Mouse (Mus musculus) forebrain, embryonic 11.5 days (tissue): ENCODE results near the gene Nlgn1. TPM values are rescaled to one million over a fixed set of nuclear protein-coding genes. Genes with fewer than 3 reads are reported as not detected.

Experiments used
- ATAC-seq: fragments of 200-750 bp; cut with Nextera tagmentation; replicated peaks from 2 replicates; pipeline ENCODE4 v1.8.0; 2017; ENCODE audit warnings: moderate TSS enrichment; ENCODE audit not compliant: low FRiP score
- DNase-seq: peaks from one replicate; pipeline ENCODE4 v3.0.0-alpha.2; 2017; ENCODE audit warnings: low spot score
- H3K27ac ChIP-seq: fragments of 300-500 bp; sonication (generic); 2 replicates; pipeline ENCODE4 v1.5.1; 2014; ENCODE audit warnings: low read depth, low read length
- H3K27me3 ChIP-seq: fragments of 300-500 bp; sonication (generic); 2 replicates; pipeline ENCODE4 v1.6.1; 2014; ENCODE audit warnings: mild to moderate bottlenecking, low read length, mixed read lengths; ENCODE audit not compliant: control insufficient read depth, insufficient read depth
- H3K36me3 ChIP-seq: fragments of 300-500 bp; sonication (generic); 2 replicates; pipeline ENCODE4 v1.6.1; 2014; ENCODE audit warnings: mild to moderate bottlenecking, low read length, moderate library complexity, mixed read lengths; ENCODE audit not compliant: control insufficient read depth, insufficient read depth
- H3K4me1 ChIP-seq: fragments of 300-500 bp; sonication (generic); replicated peaks from 2 replicates; pipeline ENCODE4 v1.6.1; 2014; ENCODE audit warnings: low read length, mixed read lengths; ENCODE audit not compliant: control insufficient read depth, insufficient read depth
- H3K4me2 ChIP-seq: fragments of 300-500 bp; sonication (generic); 2 replicates; pipeline ENCODE4 v1.6.1; 2014; ENCODE audit warnings: low read depth, mild to moderate bottlenecking, low read length, moderate library complexity, mixed read lengths; ENCODE audit not compliant: severe bottlenecking
- H3K4me3 ChIP-seq: fragments of 300-500 bp; sonication (generic); 2 replicates; pipeline ENCODE4 v1.5.1; 2014; ENCODE audit warnings: low read depth, low read length
- H3K9ac ChIP-seq: fragments of 300-500 bp; sonication (generic); 2 replicates; pipeline ENCODE4 v1.6.1; 2014; ENCODE audit warnings: low read length
- H3K9me3 ChIP-seq: fragments of 300-500 bp; sonication (generic); 2 replicates; pipeline ENCODE4 v1.6.1; 2016; ENCODE audit warnings: low read length, mixed read lengths; ENCODE audit not compliant: control insufficient read depth
- WGBS: fragments of 180-500 bp; shearing (Covaris S2); extraction: QIAGEN DNeasy Blood & Tissue Kit; methylation state at CpG from one replicate; pipeline ENCODE4 v1.1.7; 2014; 5-methylcytosine and 5-hydroxymethylcytosine counted together
- polyA plus RNA-seq: library from polyadenylated mRNA; unstranded; fragments of >200 nt; fragmentation: Nextera tagmentation; extraction: Ambion mirVana; gene quantifications from 2 replicates; pipeline ENCODE4 v1.2.1, GENCODE M21; 2014

The Nlgn1 gene
- polyA plus RNA-seq, 1 experiment from 2014 or later, result 4.0 TPM

DNA sequence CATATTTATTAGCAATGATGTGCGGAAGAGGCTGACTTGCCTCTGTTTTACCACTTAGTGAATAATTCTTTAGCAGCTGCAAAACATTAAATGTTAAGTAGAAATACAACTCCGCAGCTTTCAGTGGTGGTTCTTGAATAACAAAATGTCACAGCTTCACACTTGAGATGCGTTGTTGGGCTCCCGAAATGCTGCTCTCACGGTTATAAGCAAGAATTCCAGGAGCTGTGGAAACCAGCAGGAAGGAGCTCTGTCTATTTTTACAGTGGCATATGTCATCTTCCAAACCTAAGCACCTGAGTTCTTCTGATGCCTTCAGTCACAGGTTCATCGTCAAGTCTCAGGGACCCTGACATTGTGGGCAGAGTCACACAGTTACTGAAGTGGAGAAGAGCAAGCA lies 556.8 kb downstream of the Nlgn1 start:
- no peak for ATAC-seq
- no peaks in the 10 kb centered on the region for H3K9me3 ChIP-seq
- H3K4me1 ChIP-seq, result peaks cover 2% of the 10 kb centered on the region; the same call in 1 of the 2 replicates
- no peak overlapping the region for H3K27ac ChIP-seq
- H3K36me3 ChIP-seq, result no peaks in the 10 kb centered on the region
- no peak overlapping the region for H3K4me2 ChIP-seq
- H3K9ac ChIP-seq, result no peak overlapping the region
- H3K27me3 ChIP-seq, result no peaks in the 10 kb centered on the region
- 85% methylated on average over 6 of the region's 6 CpGs for WGBS
- no peak overlapping the region for H3K4me3 ChIP-seq
- DNase-seq, result no peak

DNA sequence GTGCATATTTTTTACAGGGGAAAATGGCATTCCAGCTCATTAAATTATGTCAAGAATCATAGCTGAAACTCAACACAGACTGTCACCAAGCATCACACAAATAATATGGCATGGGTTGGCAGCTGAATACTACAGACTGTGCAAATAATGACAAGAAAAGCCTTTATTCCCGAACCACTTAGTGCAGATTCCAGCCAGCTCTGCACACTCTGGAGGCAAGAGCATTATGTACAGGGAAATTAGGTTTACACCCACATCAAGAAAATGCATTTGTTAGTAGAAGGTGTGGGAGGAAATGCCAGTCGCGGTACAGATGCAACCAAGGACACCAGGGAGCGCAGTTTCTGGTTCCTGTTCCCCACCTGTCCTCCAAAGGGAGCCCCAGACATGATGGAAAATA lies 558.4 kb downstream of the Nlgn1 start:
- DNase-seq (peak; percentile 52), ATAC-seq (peak; percentile 84)
- no peak overlapping the region for H3K4me2 ChIP-seq
- no peaks in the 10 kb centered on the region for H3K27me3 ChIP-seq
- no peak overlapping the region for H3K9ac ChIP-seq
- peaks cover 2% of the 10 kb centered on the region; the same call in 1 of the 2 replicates for H3K4me1 ChIP-seq
- 39% methylated on average over 4 of the region's 4 CpGs for WGBS
- H3K9me3 ChIP-seq, result no peaks in the 10 kb centered on the region
- H3K27ac ChIP-seq, result peak overlapping the region; percentile 13; the same call in 1 of the 2 replicates
- H3K36me3 ChIP-seq, result no peaks in the 10 kb centered on the region
- no peak overlapping the region for H3K4me3 ChIP-seq

- Histone ChIP-seq H3K27ac (no peak overlapping the region), H3K4me3 (no peak overlapping the region)
- DNase-seq, result no peak
These were observed 558.8 kb downstream of the Nlgn1 start for GRCm38 (mm10) chr3:25773467-25773866.

GRCm38 (mm10) chr3:25763689-25764088 lies 568.6 kb downstream of the Nlgn1 start:
- Histone ChIP-seq H3K4me3 (no peak overlapping the region), H3K27me3 (no peaks in the 10 kb centered on the region), H3K4me2 (no peak overlapping the region), H3K9ac (no peak overlapping the region), H3K27ac (no peak overlapping the region), H3K9me3 (no peaks in the 10 kb centered on the region), H3K36me3 (no peaks in the 10 kb centered on the region), H3K4me1 (no peaks in the 10 kb centered on the region)
- 84% methylated on average over 4 of the region's 4 CpGs for WGBS
- DNase-seq, result no peak
- ATAC-seq, result no peak

More at GRCm38 (mm10) chr3:25773467-25773866, 558.8 kb downstream of the Nlgn1 start:
- H3K9ac ChIP-seq, result no peak overlapping the region
- peaks cover 2% of the 10 kb centered on the region; the same call in 1 of the 2 replicates for H3K4me1 ChIP-seq
- H3K36me3 ChIP-seq, result no peaks in the 10 kb centered on the region
- H3K4me2 ChIP-seq, result no peak overlapping the region
- peak; percentile 85 for ATAC-seq
- no peaks in the 10 kb centered on the region for H3K9me3 ChIP-seq
- no peaks in the 10 kb centered on the region for H3K27me3 ChIP-seq

DNA sequence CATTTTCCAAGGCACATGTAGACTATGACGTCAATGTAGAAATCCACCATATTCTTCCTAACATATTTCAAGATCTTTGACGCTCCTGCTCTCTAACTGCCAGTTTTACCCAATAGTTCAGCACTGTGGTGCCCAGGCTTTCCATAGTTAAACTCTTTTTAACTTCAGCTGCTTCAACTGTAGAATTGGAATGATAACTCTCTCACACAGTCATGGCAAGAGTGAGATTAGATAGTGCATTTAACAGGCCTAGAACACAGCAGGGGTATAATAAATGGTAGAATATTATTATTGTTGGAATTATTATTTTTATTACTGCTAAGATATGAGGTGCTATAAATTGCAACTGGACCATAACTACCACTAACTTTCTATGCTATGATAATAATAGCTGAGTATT lies 574.4 kb downstream of the Nlgn1 start:
- WGBS, result 94% methylated on average over 2 of the region's 2 CpGs
- H3K9me3 ChIP-seq, result no peaks in the 10 kb centered on the region
- DNase-seq, result no peak
- no peak overlapping the region for H3K27ac ChIP-seq
- H3K4me3 ChIP-seq, result no peak overlapping the region
- H3K9ac ChIP-seq, result no peak overlapping the region
- no peak overlapping the region for H3K4me2 ChIP-seq
- no peaks in the 10 kb centered on the region for H3K36me3 ChIP-seq
- no peaks in the 10 kb centered on the region for H3K4me1 ChIP-seq
- H3K27me3 ChIP-seq, result no peaks in the 10 kb centered on the region
- ATAC-seq, result no peak

- Histone ChIP-seq H3K4me1 (no peaks in the 10 kb centered on the region), H3K4me3 (no peak overlapping the region), H3K9ac (no peak overlapping the region), H3K27ac (no peak overlapping the region), H3K27me3 (no peaks in the 10 kb centered on the region), H3K9me3 (no peaks in the 10 kb centered on the region), H3K4me2 (no peak overlapping the region), H3K36me3 (no peaks in the 10 kb centered on the region)
- DNase-seq (no peak), ATAC-seq (no peak)
- 87% methylated on average over 1 of the region's 1 CpGs for WGBS
These were observed 608.1 kb downstream of the Nlgn1 start for GRCm38 (mm10) chr3:25724111-25724510.

DNA sequence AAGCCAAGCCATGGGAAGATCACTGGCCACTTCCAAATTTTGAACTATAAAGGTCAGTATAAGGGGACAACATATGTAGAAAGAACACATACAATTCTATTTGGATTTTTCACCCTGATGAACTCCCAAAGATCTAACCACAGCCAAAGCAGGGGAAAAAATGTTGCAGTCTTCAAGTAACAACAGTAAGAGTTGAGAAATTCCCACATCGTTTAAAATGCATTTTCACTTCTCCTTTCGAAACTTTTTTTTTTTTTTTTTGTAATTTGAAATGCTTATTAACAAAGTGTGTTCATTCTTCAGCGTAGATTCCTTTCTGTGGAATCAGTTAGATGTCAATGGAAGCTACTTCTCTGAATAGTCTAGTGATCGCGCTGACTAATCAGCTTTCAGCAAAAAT lies 610.8 kb downstream of the Nlgn1 start:
- no peak overlapping the region for H3K4me3 ChIP-seq
- no peaks in the 10 kb centered on the region for H3K4me1 ChIP-seq
- no peaks in the 10 kb centered on the region for H3K36me3 ChIP-seq
- H3K9ac ChIP-seq, result no peak overlapping the region
- H3K9me3 ChIP-seq, result no peaks in the 10 kb centered on the region
- no peak overlapping the region for H3K27ac ChIP-seq
- no peak for ATAC-seq
- no peak overlapping the region for H3K4me2 ChIP-seq
- no peaks in the 10 kb centered on the region for H3K27me3 ChIP-seq
- no peak for DNase-seq
- WGBS, result 63% methylated on average over 5 of the region's 5 CpGs

DNA sequence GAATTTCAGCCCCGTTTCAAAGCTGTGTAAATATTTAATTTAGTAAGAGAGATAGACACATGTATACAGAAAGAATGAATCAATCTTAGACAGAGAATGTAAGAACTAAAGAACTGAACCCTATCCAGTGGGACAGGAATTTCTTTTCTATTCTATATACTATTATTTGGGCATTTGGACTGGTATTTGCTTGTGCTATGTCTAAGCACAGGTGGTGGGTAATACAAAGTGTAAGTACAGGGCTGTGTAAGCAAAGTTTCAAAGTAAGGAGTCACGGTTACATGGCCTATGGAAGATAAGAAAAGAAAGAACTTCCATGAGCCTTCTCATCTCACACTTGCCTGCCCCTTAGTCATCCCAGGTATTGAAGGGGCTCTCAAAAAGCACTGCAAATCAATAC lies 624.9 kb downstream of the Nlgn1 start:
- no peaks in the 10 kb centered on the region for H3K36me3 ChIP-seq
- 74% methylated on average over 2 of the region's 2 CpGs for WGBS
- H3K9me3 ChIP-seq, result no peaks in the 10 kb centered on the region
- no peaks in the 10 kb centered on the region for H3K27me3 ChIP-seq
- H3K4me3 ChIP-seq, result no peak overlapping the region
- no peaks in the 10 kb centered on the region for H3K4me1 ChIP-seq
- no peak overlapping the region for H3K27ac ChIP-seq
- ATAC-seq, result no peak
- DNase-seq, result no peak
- no peak overlapping the region for H3K4me2 ChIP-seq
- no peak overlapping the region for H3K9ac ChIP-seq

DNA sequence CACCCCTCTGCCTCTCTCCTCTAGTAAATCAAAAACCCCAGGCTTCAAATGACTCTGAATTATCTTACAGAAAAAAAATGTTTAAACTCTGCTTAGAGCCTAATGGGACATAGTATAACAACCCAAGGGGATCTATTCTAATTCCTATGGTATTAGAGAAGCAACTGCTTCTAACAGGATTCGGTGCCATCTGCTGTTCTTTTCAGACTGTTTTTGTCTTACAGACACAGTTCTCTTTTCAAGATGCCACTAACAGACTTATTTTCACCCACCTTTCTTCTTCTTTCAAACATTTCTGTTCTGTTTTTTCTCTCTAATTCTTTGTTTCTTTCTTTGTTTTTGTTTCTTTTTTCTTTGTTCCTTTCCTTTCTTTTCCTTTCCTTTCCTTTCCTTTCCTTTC lies 635.0 kb downstream of the Nlgn1 start:
- H3K36me3 ChIP-seq, result no peaks in the 10 kb centered on the region
- H3K9me3 ChIP-seq, result no peaks in the 10 kb centered on the region
- no peak overlapping the region for H3K27ac ChIP-seq
- DNase-seq (no peak), ATAC-seq (no peak)
- no peak overlapping the region for H3K4me2 ChIP-seq
- no peaks in the 10 kb centered on the region for H3K4me1 ChIP-seq
- H3K4me3 ChIP-seq, result no peak overlapping the region
- no peak overlapping the region for H3K9ac ChIP-seq
- no peaks in the 10 kb centered on the region for H3K27me3 ChIP-seq
- 66% methylated on average over 1 of the region's 1 CpGs for WGBS
